8 mouse cellular contexts compared by ENCODE assay signal in the genomic region with DNA sequence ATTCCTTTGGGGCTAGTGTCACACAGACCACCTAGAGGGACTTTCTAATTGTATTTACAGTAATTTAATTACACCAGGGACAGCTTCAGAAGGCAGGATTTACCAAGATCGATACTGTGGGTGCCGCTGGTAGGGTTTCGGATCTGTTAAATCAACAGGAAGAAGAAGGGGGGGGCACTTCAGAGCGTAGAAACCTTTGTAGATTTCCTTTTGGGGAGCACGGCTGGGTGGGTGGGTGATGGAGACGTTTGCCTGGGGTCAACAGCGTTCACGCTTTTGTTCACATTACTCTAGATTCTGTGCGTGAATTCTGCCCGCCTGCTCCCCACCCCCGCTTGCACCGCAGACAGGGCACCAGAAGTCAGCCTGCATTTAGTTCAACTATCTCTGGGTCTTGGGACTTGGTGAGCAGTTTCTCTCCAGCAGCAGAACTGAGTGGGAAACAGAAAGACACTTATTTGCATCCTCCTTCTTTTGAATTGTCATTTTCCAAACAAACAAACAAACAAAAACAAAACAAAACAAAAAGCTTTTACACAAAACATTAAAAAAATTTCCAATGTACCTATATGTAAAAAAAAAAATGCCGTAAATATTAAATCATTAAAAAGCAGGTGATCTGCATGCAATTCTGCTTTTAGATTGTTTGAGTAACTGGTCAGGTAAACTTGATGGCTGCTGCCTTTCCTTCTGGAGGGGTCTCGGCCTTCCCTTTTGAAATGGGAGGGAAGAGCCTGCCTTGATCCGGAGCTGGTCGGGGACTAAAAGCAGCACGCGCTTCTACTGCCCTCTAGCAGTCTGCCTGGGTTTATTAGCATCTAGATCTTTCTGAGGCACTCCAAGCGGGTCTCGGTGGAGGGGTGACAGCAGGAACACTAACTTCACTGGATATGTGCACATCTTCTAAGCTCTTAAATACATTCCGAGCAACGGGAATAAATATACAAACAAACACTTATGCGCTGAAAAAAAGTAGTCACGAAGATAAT. TPM values are rescaled to one million over a fixed set of nuclear protein-coding genes. Genes with fewer than 3 reads are reported as not detected.
DNase-seq lines count a peak whose midpoint lies in the region; ATAC-seq and TF ChIP-seq lines count a peak whose summit lies in the region.

No protein-coding gene starts in this region.

- H3K9ac ChIP-seq in embryonic facial prominence, embryonic 12.5 days, result peak overlapping the region; percentile 28; the same call in 1 of the 2 replicates
- H3K9ac ChIP-seq in heart, embryonic 12.5 days, result peak overlapping the region; percentile 34
- H3K9ac ChIP-seq in kidney, embryonic 16.5 days (replicated peaks; ENCODE audit: low read length), result peak overlapping the region; percentile 30
- peak overlapping the region; percentile 27 for H3K9ac ChIP-seq in liver, embryonic 14.5 days (replicated peaks)

- H3K4me3 ChIP-seq in E14TG2a.4 (replicated peaks; ENCODE audit: low read length), result peak overlapping the region; percentile 62
- H3K4me3 ChIP-seq in embryonic facial prominence, embryonic 12.5 days, result peak overlapping the region; percentile 15
- H3K4me3 ChIP-seq in heart, embryonic 12.5 days, result peak overlapping the region; percentile 47
- H3K4me3 ChIP-seq in kidney, embryonic 16.5 days (ENCODE audit: low read length), result peak overlapping the region; percentile 36
- peak overlapping the region; percentile 28 to 35; a peak in 3 of 4 replicates for H3K4me3 ChIP-seq in liver, embryonic 14.5 days (ENCODE audit: insufficient read depth in 1 of 2, low read depth in 2 of 2, low read length in 2 of 2)

- H3K27ac ChIP-seq in embryonic facial prominence, embryonic 12.5 days, result no peak overlapping the region
- H3K27ac ChIP-seq in heart, embryonic 12.5 days (ENCODE audit: poor library complexity, severe bottlenecking), result peak overlapping the region; percentile 66
- H3K27ac ChIP-seq in kidney, embryonic 16.5 days (ENCODE audit: low read length), result no peak overlapping the region
- H3K27ac ChIP-seq in liver, embryonic 14.5 days, result no peak overlapping the region

- peaks cover 17% of the 10 kb centered on the region for H3K36me3 ChIP-seq in E14TG2a.4 (ENCODE audit: insufficient read depth, low read length)
- no peaks in the 10 kb centered on the region for H3K36me3 ChIP-seq in embryonic facial prominence, embryonic 12.5 days
- H3K36me3 ChIP-seq in heart, embryonic 12.5 days, result no peaks in the 10 kb centered on the region
- no peaks in the 10 kb centered on the region for H3K36me3 ChIP-seq in kidney, embryonic 16.5 days (ENCODE audit: insufficient read depth, low read length)
- H3K36me3 ChIP-seq in liver, embryonic 14.5 days (replicated peaks; ENCODE audit: control insufficient read depth, insufficient read depth, low read depth), result no peaks in the 10 kb centered on the region

- DNase-seq in adrenal gland, adult 8-10 months, result peak; percentile 13
- peak in 1 of 3 experiments; percentile 28 for DNase-seq in liver, embryonic 14.5 days (ENCODE audit: low read depth in 3 of 3, low spot score in 3 of 3)
- peak; percentile 55 for DNase-seq in neural tube, embryonic 10.5 days (ENCODE audit: extremely low spot score, low spot score)
- DNase-seq in thymus, postnatal 36 days, result peak; percentile 46 to 52

- peaks cover 40% of the 10 kb centered on the region for H3K9me3 ChIP-seq in E14TG2a.4 (ENCODE audit: low read length)
- H3K9me3 ChIP-seq in embryonic facial prominence, embryonic 12.5 days, result no peaks in the 10 kb centered on the region
- no peaks in the 10 kb centered on the region for H3K9me3 ChIP-seq in heart, embryonic 12.5 days (replicated peaks)
- no peaks in the 10 kb centered on the region for H3K9me3 ChIP-seq in kidney, embryonic 16.5 days (ENCODE audit: low read length)
- H3K9me3 ChIP-seq in liver, embryonic 14.5 days (ENCODE audit: control insufficient read depth, low read length), result no peaks in the 10 kb centered on the region

- TF ChIP-seq EP300 in liver, embryonic 14.5 days (IDR thresholded peaks at IDR 0.05; ENCODE audit: low read depth), result no peak

- peaks cover 28% of the 10 kb centered on the region for H3K4me1 ChIP-seq in E14TG2a.4 (replicated peaks; ENCODE audit: low read depth, low read length)
- no peaks in the 10 kb centered on the region for H3K4me1 ChIP-seq in embryonic facial prominence, embryonic 12.5 days
- 0 out of 2 replicates have a peak, but pooled peaks cover 9% of the 10 kb centered on the region for H3K4me1 ChIP-seq in heart, embryonic 12.5 days (replicated peaks)
- H3K4me1 ChIP-seq in kidney, embryonic 16.5 days (ENCODE audit: insufficient read depth, low read length), result peaks cover 10% of the 10 kb centered on the region; the same call in 1 of the 2 replicates
- peaks cover 0 to 2% of the 10 kb centered on the region in 2 experiments; a peak in 1 of 4 replicates for H3K4me1 ChIP-seq in liver, embryonic 14.5 days (replicated peaks; ENCODE audit: control insufficient read depth in 2 of 2, insufficient read depth in 2 of 2, low read length in 1 of 2)

- TF ChIP-seq CTCF in E14TG2a.4 (conservative IDR thresholded peaks at IDR 0.05; ENCODE audit: low read length), result peak; percentile 17
- peak; percentile 71 for TF ChIP-seq CTCF in liver, embryonic 14.5 days (IDR thresholded peaks at IDR 0.05; ENCODE audit: low read depth)

- 8% methylated on average over 24 of the region's 24 CpGs for WGBS in embryonic facial prominence, embryonic 12.5 days
- 6% methylated on average over 24 of the region's 24 CpGs for WGBS in heart, embryonic 12.5 days
- WGBS in kidney, embryonic 16.5 days, result 11% methylated on average over 24 of the region's 24 CpGs
- WGBS in liver, embryonic 14.5 days (ENCODE audit: insufficient replicate concordance), result 9% methylated on average over 24 of the region's 24 CpGs

- no peak for ATAC-seq in embryonic facial prominence, embryonic 12.5 days (ENCODE audit: insufficient number of reproducible peaks, insufficient read depth, low FRiP score, low TSS enrichment)
- peak; percentile 15; the same call in 1 of the 2 replicates for ATAC-seq in heart, embryonic 12.5 days (ENCODE audit: insufficient number of reproducible peaks, low FRiP score)
- peak; percentile 63; the same call in 1 of the 2 replicates for ATAC-seq in kidney, embryonic 16.5 days (ENCODE audit: low FRiP score, low TSS enrichment)
- no peak for ATAC-seq in liver, embryonic 14.5 days (ENCODE audit: insufficient read depth)

- no peaks in the 10 kb centered on the region for H3K27me3 ChIP-seq in E14TG2a.4 (ENCODE audit: insufficient read depth, low read length)
- no peaks in the 10 kb centered on the region for H3K27me3 ChIP-seq in embryonic facial prominence, embryonic 12.5 days
- no peaks in the 10 kb centered on the region for H3K27me3 ChIP-seq in heart, embryonic 12.5 days (replicated peaks)
- H3K27me3 ChIP-seq in kidney, embryonic 16.5 days (ENCODE audit: insufficient read depth, low read length), result no peaks in the 10 kb centered on the region
- no peaks in the 10 kb centered on the region for H3K27me3 ChIP-seq in liver, embryonic 14.5 days (ENCODE audit: control insufficient read depth, insufficient read depth, low read length)

- H3K4me2 ChIP-seq in embryonic facial prominence, embryonic 12.5 days (replicated peaks), result peak overlapping the region; percentile 48
- H3K4me2 ChIP-seq in heart, embryonic 12.5 days, result peak overlapping the region; percentile 74
- H3K4me2 ChIP-seq in kidney, embryonic 16.5 days (replicated peaks; ENCODE audit: low read depth, low read length), result peak overlapping the region; percentile 56
- H3K4me2 ChIP-seq in liver, embryonic 14.5 days (ENCODE audit: low read depth), result peak overlapping the region; percentile 56

RNA-seq across cellular contexts. Expression of a gene that starts 57.3 kb away (rescaled TPM):
- total RNA-seq in adrenal gland, adult 8-10 months (2022), result under 1 TPM; 0.70 to 0.78 (median 0.75) TPM
- 0.88 and 1.6 TPM in 2 replicates for polyA plus RNA-seq in embryonic facial prominence, embryonic 12.5 days (2016; fragmentation: Nextera tagmentation; extraction: Ambion mirVana)
- 1.3 and 1.8 TPM in 2 replicates for polyA plus RNA-seq in heart, embryonic 12.5 days (2016; fragmentation: Nextera tagmentation; extraction: Ambion mirVana)
- polyA plus RNA-seq in kidney, embryonic 16.5 days (2015; fragmentation: Nextera tagmentation; extraction: Ambion mirVana), result 0.76 and 1.4 TPM in 2 replicates
- polyA plus RNA-seq in liver, embryonic 14.5 days (2012; rRNA removed), result 0.15 and 0.16 TPM in 2 replicates
- 0.34 and 0.43 TPM in 2 replicates for polyA plus RNA-seq in liver, embryonic 14.5 days (2014; fragmentation: Nextera tagmentation; extraction: Ambion mirVana)

RNA-seq across cellular contexts. Expression of a gene that starts 57.4 kb away (rescaled TPM):
- total RNA-seq in adrenal gland, adult 8-10 months (2022), result 10 to 100 TPM; 17.5 to 23.4 (median 20.6) TPM
- polyA plus RNA-seq in embryonic facial prominence, embryonic 12.5 days (2016; fragmentation: Nextera tagmentation; extraction: Ambion mirVana), result 103 and 109 TPM in 2 replicates
- polyA plus RNA-seq in heart, embryonic 12.5 days (2016; fragmentation: Nextera tagmentation; extraction: Ambion mirVana), result 64.4 and 65.6 TPM in 2 replicates
- polyA plus RNA-seq in kidney, embryonic 16.5 days (2015; fragmentation: Nextera tagmentation; extraction: Ambion mirVana), result 70.8 and 75.8 TPM in 2 replicates
- polyA plus RNA-seq in liver, embryonic 14.5 days (2012; rRNA removed), result 2.3 and 3.7 TPM in 2 replicates
- 10.9 and 11.1 TPM in 2 replicates for polyA plus RNA-seq in liver, embryonic 14.5 days (2014; fragmentation: Nextera tagmentation; extraction: Ambion mirVana)

Comparison
In these comparisons a context has a peak if more than half of its experiments do, and no peak if none do; other contexts are left out.
1. ATAC-seq: peak in heart, embryonic 12.5 days (single experiment) and kidney, embryonic 16.5 days (single experiment); none in embryonic facial prominence, embryonic 12.5 days (single experiment) and liver, embryonic 14.5 days (single experiment).
2. Peak in every context shown above with its lines, with median percentiles within 50 percentile points of each other: H3K4me3 ChIP-seq, H3K4me2 ChIP-seq and H3K9ac ChIP-seq.